Mouse (Mus musculus) MEL (cell line): ENCODE measurements around the gene Spic. TPM values are rescaled to one million over a fixed set of nuclear protein-coding genes. Genes with fewer than 3 reads are reported as not detected.

ENCODE experiments used
- DNase-seq: peaks from one replicate; pipeline ENCODE4 v3.0.0; 2011; ENCODE audit warnings: low read depth, low spot score
- H3K27ac ChIP-seq: 2 replicates; pipeline ENCODE4 v1.5.1; 2012; ENCODE audit warnings: low read depth, mild to moderate bottlenecking, control low read depth, low read length, moderate library complexity; ENCODE audit not compliant: control insufficient read depth
- H3K27me3 ChIP-seq, 2 experiments: fragments of 150-350 bp in 1 of 2; sonication (generic) in 1 of 2; 2 replicates each; pipeline ENCODE4 v1.6.1; 2012; ENCODE audit warnings: low read length in 2 of 2, mild to moderate bottlenecking in 2 of 2, improper control_type of control experiment in 1 of 2, moderate library complexity in 1 of 2; ENCODE audit not compliant: insufficient read depth in 2 of 2, control insufficient read depth in 1 of 2
- H3K36me3 ChIP-seq, 2 experiments: 2 replicates each; pipeline ENCODE4 v1.6.1; 2012 to 2014; ENCODE audit warnings: low read length in 2 of 2, improper control_type of control experiment in 1 of 2, inconsistent platforms in 1 of 2, mild to moderate bottlenecking in 1 of 2; ENCODE audit not compliant: insufficient read depth in 2 of 2, control insufficient read depth in 1 of 2
- H3K4me1 ChIP-seq, 2 experiments: fragments of 150-350 bp in 1 of 2; sonication (generic) in 1 of 2; 2 replicates each; pipeline ENCODE4 v1.6.1; 2012; ENCODE audit warnings: low read length in 2 of 2, improper control_type of control experiment in 1 of 2, mild to moderate bottlenecking in 1 of 2; ENCODE audit not compliant: insufficient read depth in 2 of 2, control insufficient read depth in 1 of 2
- H3K4me3 ChIP-seq, 2 experiments: fragments of 150-350 bp in 1 of 2; sonication (generic) in 1 of 2; 2 replicates each; pipeline ENCODE4 v1.5.1; 2012; ENCODE audit warnings: low read depth in 2 of 2, low read length in 2 of 2, mild to moderate bottlenecking in 2 of 2, moderate library complexity in 2 of 2, control low read depth in 1 of 2, improper control_type of control experiment in 1 of 2; ENCODE audit not compliant: control insufficient read depth in 1 of 2, insufficient read depth in 1 of 2
- H3K79me2 ChIP-seq: 2 replicates; pipeline ENCODE4 v1.6.1; 2012; ENCODE audit warnings: mild to moderate bottlenecking, low read length, moderate library complexity; ENCODE audit not compliant: control insufficient read depth, poor library complexity, insufficient read depth
- H3K9ac ChIP-seq: 2 replicates; pipeline ENCODE4 v1.6.1; 2012; ENCODE audit warnings: low read depth, mild to moderate bottlenecking, control low read depth, low read length, moderate library complexity; ENCODE audit not compliant: control insufficient read depth, poor library complexity, severe bottlenecking
- H3K9me3 ChIP-seq: fragments of 150-350 bp; sonication (generic); replicated peaks from 2 replicates; pipeline ENCODE4 v1.6.1; 2012; ENCODE audit warnings: mild to moderate bottlenecking, low read length, improper control_type of control experiment, moderate library complexity; ENCODE audit not compliant: insufficient read depth
- CHD2 ChIP-seq: IDR thresholded peaks from 2 replicates; pipeline ENCODE4 v1.6.1; 2011; ENCODE audit warnings: low read length, improper control_type of control experiment
- CTCF ChIP-seq, 3 experiments: IDR thresholded peaks in 2 of 3; conservative IDR thresholded peaks in 1 of 3; 2 replicates each; pipeline ENCODE4 v1.5.1; 2011 to 2012; ENCODE audit warnings: low read length in 3 of 3, low read depth in 2 of 3, mild to moderate bottlenecking in 2 of 3, improper control_type of control experiment in 1 of 3, inconsistent platforms in 1 of 3, mixed read lengths in 1 of 3, moderate library complexity in 1 of 3; ENCODE audit not compliant: control insufficient read depth in 1 of 3, insufficient read depth in 1 of 3, poor library complexity in 1 of 3, severe bottlenecking in 1 of 3
- ETS1 ChIP-seq: IDR thresholded peaks from 2 replicates; pipeline ENCODE4 v1.6.1; 2012; ENCODE audit warnings: low read depth, mild to moderate bottlenecking, inconsistent platforms, low read length, improper control_type of control experiment, moderate library complexity
- GATA1 ChIP-seq: IDR thresholded peaks from 2 replicates; pipeline ENCODE4 v1.6.1; 2011; ENCODE audit warnings: low read depth, low read length, improper control_type of control experiment
- HCFC1 ChIP-seq: IDR thresholded peaks from 2 replicates; pipeline ENCODE4 v1.6.1; 2012; ENCODE audit warnings: low read depth, mild to moderate bottlenecking, inconsistent platforms, low read length, improper control_type of control experiment, moderate library complexity
- JUND ChIP-seq: IDR thresholded peaks from 2 replicates; pipeline ENCODE4 v1.6.1; 2011; ENCODE audit warnings: low read depth, mild to moderate bottlenecking, improper control_type of control experiment, low read length
- MAFK ChIP-seq: IDR thresholded peaks from 2 replicates; pipeline ENCODE4 v1.6.1; 2011; ENCODE audit warnings: low read depth, mild to moderate bottlenecking, low read length, improper control_type of control experiment, borderline replicate concordance
- MEF2A ChIP-seq: IDR thresholded peaks from 2 replicates; pipeline ENCODE4 v1.6.1; 2014; ENCODE audit warnings: low read depth, mild to moderate bottlenecking, inconsistent platforms, low read length, improper control_type of control experiment; ENCODE audit not compliant: poor library complexity, insufficient replicate concordance, severe bottlenecking; ENCODE audit errors: extremely low read depth
- MXI1 ChIP-seq: IDR thresholded peaks from 2 replicates; pipeline ENCODE4 v1.6.1; 2011; ENCODE audit warnings: mild to moderate bottlenecking, low read depth, low read length, improper control_type of control experiment
- MYB ChIP-seq: IDR thresholded peaks from 2 replicates; pipeline ENCODE4 v1.6.1; 2011; ENCODE audit warnings: mild to moderate bottlenecking, low read depth, low read length, improper control_type of control experiment
- NELFE ChIP-seq: IDR thresholded peaks from 2 replicates; pipeline ENCODE4 v1.6.1; 2011; ENCODE audit warnings: low read depth, low read length, improper control_type of control experiment
- POLR2AphosphoS5 ChIP-seq: IDR thresholded peaks from 2 replicates; pipeline ENCODE4 v1.6.1; 2012; ENCODE audit warnings: low read depth, borderline replicate concordance, mild to moderate bottlenecking, inconsistent platforms, low read length, moderate library complexity, mixed read lengths
- RAD21 ChIP-seq: IDR thresholded peaks from 2 replicates; pipeline ENCODE4 v1.6.1; 2011; ENCODE audit warnings: mild to moderate bottlenecking, low read depth, low read length, improper control_type of control experiment
- RCOR1 ChIP-seq: IDR thresholded peaks from 2 replicates; pipeline ENCODE4 v1.6.1; 2012; ENCODE audit warnings: low read depth, mild to moderate bottlenecking, inconsistent platforms, low read length, improper control_type of control experiment
- SMC3 ChIP-seq: IDR thresholded peaks from 2 replicates; pipeline ENCODE4 v1.6.1; 2011; ENCODE audit warnings: low read depth, low read length, improper control_type of control experiment
- TBP ChIP-seq: IDR thresholded peaks from 2 replicates; pipeline ENCODE4 v1.8.0; 2011; ENCODE audit warnings: low read depth, low read length, improper control_type of control experiment
- TCF12 ChIP-seq: IDR thresholded peaks from 2 replicates; pipeline ENCODE4 v1.6.1; 2014; ENCODE audit warnings: low read depth, mild to moderate bottlenecking, inconsistent platforms, low read length, improper control_type of control experiment, moderate library complexity
- USF1 ChIP-seq: IDR thresholded peaks from 2 replicates; pipeline ENCODE4 v1.6.1; 2014; ENCODE audit warnings: low read depth, mild to moderate bottlenecking, inconsistent platforms, low read length, improper control_type of control experiment, moderate library complexity
- USF2 ChIP-seq, 2 experiments: IDR thresholded peaks; 2 replicates each; pipeline ENCODE4 v1.6.1; 2011 to 2012; ENCODE audit warnings: improper control_type of control experiment in 2 of 2, low read length in 2 of 2, borderline replicate concordance in 1 of 2, inconsistent platforms in 1 of 2, low read depth in 1 of 2, mild to moderate bottlenecking in 1 of 2; ENCODE audit not compliant: insufficient read depth in 1 of 2
- ZC3H11A ChIP-seq: IDR thresholded peaks from 2 replicates; pipeline ENCODE4 v1.6.1; 2012; ENCODE audit warnings: low read depth, mild to moderate bottlenecking, inconsistent platforms, low read length, improper control_type of control experiment
- ZNF384 ChIP-seq: IDR thresholded peaks from 2 replicates; pipeline ENCODE4 v1.6.1; 2012; ENCODE audit warnings: low read depth, mild to moderate bottlenecking, inconsistent platforms, low read length, improper control_type of control experiment
- polyA plus RNA-seq, 2 experiments: library from polyadenylated mRNA; stranded (reverse) in 1 of 2; unstranded in 1 of 2; fragments of >175 nt in 1 of 2; fragments of >200 nt in 1 of 2; gene quantifications; 2 replicates each; pipeline versions ENCODE4 v1.2.1 to v1.2.4; 2012; ENCODE audit warnings: low replicate concordance in 2 of 2, low read depth in 1 of 2; ENCODE audit not compliant: insufficient read length in 2 of 2, insufficient read depth in 1 of 2, missing spikeins in 1 of 2
- total RNA-seq: library from RNA; depleted of rRNA; stranded (reverse); fragments of 300-350 nt; gene quantifications from 2 replicates; pipeline ENCODE4 v1.2.3, GENCODE M21; 2012

The Spic gene
- total and polyA plus RNA-seq, 3 experiments = not detected

DNA sequence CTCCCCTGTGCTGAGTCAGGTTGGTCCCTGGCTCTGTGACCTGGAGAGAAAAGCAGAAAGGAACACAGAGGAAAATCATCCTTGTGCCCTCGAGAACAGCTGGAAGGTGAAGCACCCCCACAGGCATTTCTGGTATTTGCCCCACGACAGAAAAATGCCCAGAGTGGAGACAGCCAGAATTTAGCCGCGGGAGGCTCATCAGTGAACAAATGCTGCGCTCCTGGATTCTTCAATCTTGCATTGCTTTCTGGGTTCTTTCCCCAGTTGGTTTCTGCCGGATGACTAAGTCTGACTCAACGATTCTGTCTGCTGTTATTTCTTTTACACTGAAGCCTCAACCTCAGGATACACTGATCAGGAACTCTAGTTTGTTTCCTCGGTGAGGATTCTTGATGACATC lies 43.4 kb upstream of the Spic start:
- TF ChIP-seq MXI1 (no peak), MYB (no peak), NELFE (no peak), TCF12 (no peak), CHD2 (no peak), JUND (no peak), POLR2AphosphoS5 (no peak), GATA1 (no peak), MEF2A (no peak)
- peaks cover 3% of the 10 kb centered on the region in 2 experiments; a peak in 1 of 4 replicates for H3K4me1 ChIP-seq
- H3K9ac ChIP-seq = no peak overlapping the region
- peaks cover 0 to 9% of the 10 kb centered on the region in 2 experiments; a peak in 2 of 4 replicates for H3K36me3 ChIP-seq
- no peak overlapping the region for H3K27ac ChIP-seq
- H3K4me3 ChIP-seq = no peak overlapping the region
- no peaks in the 10 kb centered on the region; a peak in 1 of 4 replicates for H3K27me3 ChIP-seq
- peaks cover 18% of the 10 kb centered on the region for H3K79me2 ChIP-seq
- DNase-seq = no peak
- no peaks in the 10 kb centered on the region for H3K9me3 ChIP-seq

DNA sequence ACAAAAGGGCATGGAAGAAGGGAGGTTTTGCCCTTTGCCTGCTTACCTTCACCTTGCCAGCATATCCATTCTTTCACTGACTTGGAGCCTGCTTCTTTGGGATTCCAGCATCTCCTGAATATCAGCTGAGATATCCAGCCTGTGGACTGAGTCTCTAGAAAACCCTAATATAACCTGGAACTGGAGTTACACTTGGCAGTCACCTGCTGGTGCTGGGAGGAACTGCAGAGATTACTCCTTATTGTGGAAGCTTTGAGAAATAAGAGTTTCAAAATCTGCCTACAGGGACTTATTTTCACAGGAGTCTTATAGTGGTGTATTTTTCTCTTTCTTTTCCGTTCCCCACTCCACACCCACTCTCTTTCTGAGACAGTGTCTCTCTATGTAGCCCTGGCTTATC lies 42.3 kb upstream of the Spic start:
- peaks cover 0 to under 1% of the 10 kb centered on the region in 2 experiments; a peak in 1 of 4 replicates for H3K27me3 ChIP-seq
- DNase-seq = peak; percentile 80
- H3K79me2 ChIP-seq = peaks cover 9% of the 10 kb centered on the region
- no peak overlapping the region for H3K4me3 ChIP-seq
- peaks cover 0 to 3% of the 10 kb centered on the region in 2 experiments; a peak in 1 of 4 replicates for H3K4me1 ChIP-seq
- no peak overlapping the region for H3K9ac ChIP-seq
- peak; percentile 68 for TF ChIP-seq SMC3
- peak; percentile 36 to 72 (median 71) for TF ChIP-seq CTCF (IDR thresholded peaks at IDR 0.05 in 2 of 3, conservative IDR thresholded peaks at IDR 0.05 in 1 of 3; ENCODE audit: control insufficient read depth in 1 of 3, insufficient read depth in 1 of 3, low read depth in 2 of 3, low read length in 3 of 3, poor library complexity in 1 of 3, severe bottlenecking in 1 of 3)
- no peak for TF ChIP-seq ETS1
- 0 out of 2 replicates have a peak, but pooled peaks have one; percentile 18 for TF ChIP-seq ZC3H11A
- TF ChIP-seq RAD21 = peak; percentile 62
- no peak for TF ChIP-seq USF1
- TF ChIP-seq ZNF384 = no peak
- no peak for TF ChIP-seq USF2 (IDR thresholded peaks at IDR 0.05; ENCODE audit: borderline replicate concordance in 1 of 2, insufficient read depth in 1 of 2, low read depth in 1 of 2, low read length in 2 of 2)
- no peak for TF ChIP-seq RCOR1
- no peak for TF ChIP-seq HCFC1
- no peak for TF ChIP-seq MAFK
- TF ChIP-seq TBP = no peak
- TF ChIP-seq, all 39 proteins: peak for 4
- Histone ChIP-seq H3K9me3 (no peaks in the 10 kb centered on the region), H3K27ac (no peak overlapping the region), H3K36me3 (peaks cover 0 to 5% of the 10 kb centered on the region in 2 experiments; a peak in 1 of 4 replicates)
